Mouse (Mus musculus): ENCODE results near the gene Ermap.
A peak's percentile ranks its signal among the peaks of the same experiment; 100 is the strongest.

The Ermap gene

GRCm38 (mm10) chr4:119138776-119139175, 51.0 kb downstream of the Ermap start:
- DNase-seq (ENCODE audit: low spot score in 2 of 2), result no peak

GRCm38 (mm10) chr4:119138171-119138570, 51.6 kb downstream of the Ermap start:
- no peak for DNase-seq (ENCODE audit: low spot score in 2 of 2)

GRCm38 (mm10) chr4:119137313-119137712, 52.5 kb downstream of the Ermap start:
- no peak for DNase-seq (ENCODE audit: low spot score in 2 of 2)

GRCm38 (mm10) chr4:119133860-119134259, 56.0 kb downstream of the Ermap start:
- no peak for DNase-seq (ENCODE audit: low spot score in 2 of 2)

GRCm38 (mm10) chr4:119133306-119133705, 56.5 kb downstream of the Ermap start:
- no peak for DNase-seq (ENCODE audit: low spot score in 2 of 2)

GRCm38 (mm10) chr4:119131189-119131910, 58.5 kb downstream of the Ermap start:
- peak in 1 of 2 experiments; percentile 23 for DNase-seq (ENCODE audit: low spot score in 2 of 2)

GRCm38 (mm10) chr4:119129096-119129495, 60.7 kb downstream of the Ermap start:
- DNase-seq (ENCODE audit: low spot score in 2 of 2), result no peak

GRCm38 (mm10) chr4:119128547-119128946, 61.3 kb downstream of the Ermap start:
- DNase-seq (ENCODE audit: low spot score in 2 of 2), result no peak

- peak; percentile 68 to 78 for DNase-seq (ENCODE audit: low spot score in 2 of 2)
These were observed 62.6 kb downstream of the Ermap start for GRCm38 (mm10) chr4:119127229-119127628.

- peak; percentile 64 to 76 for DNase-seq (ENCODE audit: low spot score in 2 of 2)
These were observed 64.1 kb downstream of the Ermap start for GRCm38 (mm10) chr4:119125577-119126270.
